Mouse (Mus musculus) layer of hippocampus, adult 9-10 months (tissue): ENCODE measurements at regions not wholly inside any gene's neighbourhood (a gene's known extent, or its start where the extent isn't known, plus 50 kb on each side); places are given as distances from the start of the nearest gene placed in this dataset.

Experiments
- DNase-seq: peaks from one replicate; pipeline ENCODE4 v3.0.0; 2022; ENCODE audit warnings: low spot score

DNA sequence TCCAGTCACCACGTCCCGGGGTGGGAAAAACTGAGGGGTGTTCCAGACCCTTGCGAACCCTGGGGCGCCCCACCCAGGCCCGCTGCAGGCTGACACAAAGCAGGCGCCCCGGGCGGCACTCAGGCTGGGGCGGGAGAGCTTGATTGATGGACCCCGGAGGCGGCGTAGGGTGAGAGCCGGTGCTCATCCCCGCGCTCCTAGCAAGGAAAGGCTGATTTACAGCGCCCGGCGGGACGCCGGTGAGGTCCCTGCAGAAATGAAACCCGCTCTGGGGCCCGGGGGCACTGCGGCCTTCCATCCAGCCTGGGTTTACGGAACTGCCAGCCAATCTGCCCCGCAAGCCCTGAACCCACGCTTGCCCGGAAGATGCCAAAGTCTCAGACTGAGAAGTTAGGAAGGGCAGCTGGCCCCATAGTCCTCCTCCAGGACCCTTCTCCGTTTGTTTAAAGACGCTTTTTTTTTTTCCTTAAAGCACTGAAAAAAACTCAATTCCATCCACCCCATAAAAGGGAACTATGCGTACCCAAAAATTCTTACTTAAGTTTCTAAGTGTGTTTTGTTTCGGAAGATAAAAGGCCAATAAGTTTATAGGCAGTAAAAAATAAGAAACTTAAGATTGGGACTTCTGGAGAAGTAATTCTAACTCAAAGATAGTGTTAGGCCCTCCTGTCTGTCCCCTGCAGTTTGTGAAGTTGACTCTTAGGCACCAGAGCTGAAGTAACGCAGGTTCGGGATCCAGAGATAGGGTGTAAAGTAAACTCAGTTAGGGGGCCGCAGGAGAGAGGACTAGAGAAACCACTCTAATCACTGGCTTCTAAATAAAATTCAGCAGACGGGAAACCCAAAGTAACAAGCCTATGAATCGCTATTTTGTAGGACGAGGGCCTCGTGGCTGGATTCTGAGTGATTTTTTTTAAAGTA is 263.4 kb upstream of the Nfe2l3 start:
- no peak for DNase-seq

DNA sequence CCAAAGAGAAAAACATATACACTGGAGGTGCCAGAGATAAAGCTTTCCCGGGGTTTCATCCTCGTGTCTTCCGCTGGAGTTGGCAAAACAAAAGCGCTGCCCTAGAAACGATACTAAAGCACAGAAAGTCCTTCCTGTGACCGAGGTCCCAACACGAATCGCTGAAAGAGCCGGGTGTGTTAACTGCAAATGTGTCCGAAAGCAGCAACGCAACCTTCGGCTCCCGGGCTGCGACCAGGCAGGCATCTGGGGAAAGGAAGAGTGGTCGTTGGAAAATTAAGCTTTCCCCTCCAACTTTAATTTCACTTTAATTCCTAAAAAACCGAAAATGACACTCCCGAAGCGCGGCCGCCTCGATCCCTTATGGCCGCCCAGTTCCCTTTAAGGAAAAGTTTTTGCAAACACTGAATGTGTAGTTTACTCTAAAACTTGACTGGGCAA is 262.5 kb upstream of the Nfe2l3 start:
- DNase-seq = no peak

DNA sequence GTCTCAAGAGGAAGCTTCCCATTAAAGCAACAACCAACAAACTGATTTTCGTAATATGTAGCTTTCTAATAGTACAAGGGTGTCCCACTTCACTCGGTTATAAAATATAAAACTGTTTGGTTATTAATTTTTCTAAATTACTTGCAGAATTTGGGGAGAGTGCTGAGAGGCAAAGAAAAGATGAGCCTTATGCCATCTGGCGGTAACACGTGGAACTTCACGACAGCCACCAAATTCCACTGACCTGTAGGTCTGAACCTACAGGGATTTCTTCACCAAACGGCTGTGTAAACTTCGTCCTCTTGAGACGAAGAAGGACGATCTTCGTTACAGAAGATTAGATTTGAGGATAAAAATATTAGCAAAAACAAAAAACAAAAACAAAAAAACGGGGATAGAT is 262.1 kb upstream of the Nfe2l3 start:
- DNase-seq = no peak

DNA sequence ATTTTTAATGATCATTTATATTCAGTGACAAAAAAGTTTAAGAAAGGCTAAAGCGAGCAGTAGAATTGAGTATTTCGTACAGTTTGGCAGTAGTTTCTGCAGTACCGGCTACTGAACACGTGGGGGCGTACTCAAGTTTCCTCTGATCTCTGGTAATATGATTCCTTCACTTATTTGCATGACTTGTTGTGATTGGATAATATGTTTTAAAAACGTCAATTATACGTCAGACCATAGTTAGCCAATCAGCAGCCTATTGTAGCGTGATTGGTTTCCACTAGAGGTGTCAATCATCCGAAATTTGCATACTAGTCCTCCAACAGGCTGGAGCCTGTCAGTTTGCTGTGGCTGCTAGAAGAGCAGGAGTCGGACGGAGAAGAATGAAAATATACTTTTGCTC is 261.6 kb upstream of the Nfe2l3 start:
- no peak for DNase-seq

DNA sequence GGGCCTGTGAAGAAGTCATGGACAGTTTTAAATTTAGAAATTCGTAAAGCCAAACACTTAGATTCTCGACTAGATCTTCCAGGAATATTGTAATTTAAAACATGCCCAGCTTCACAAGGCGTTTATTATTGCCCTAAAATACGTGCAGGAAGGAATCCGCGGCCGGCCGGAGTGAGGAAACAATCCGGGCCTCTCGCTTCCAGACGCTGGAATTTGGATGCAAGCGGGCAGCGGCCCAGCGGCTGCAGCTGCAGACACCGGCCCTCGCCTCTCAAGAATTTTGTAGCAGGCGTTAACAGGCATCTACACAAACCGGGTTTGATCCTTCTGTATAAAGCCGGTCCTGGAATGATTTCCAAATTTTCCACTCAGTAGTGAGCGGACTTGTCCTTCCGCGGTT is 260.7 kb upstream of the Nfe2l3 start:
- no peak for DNase-seq

DNA sequence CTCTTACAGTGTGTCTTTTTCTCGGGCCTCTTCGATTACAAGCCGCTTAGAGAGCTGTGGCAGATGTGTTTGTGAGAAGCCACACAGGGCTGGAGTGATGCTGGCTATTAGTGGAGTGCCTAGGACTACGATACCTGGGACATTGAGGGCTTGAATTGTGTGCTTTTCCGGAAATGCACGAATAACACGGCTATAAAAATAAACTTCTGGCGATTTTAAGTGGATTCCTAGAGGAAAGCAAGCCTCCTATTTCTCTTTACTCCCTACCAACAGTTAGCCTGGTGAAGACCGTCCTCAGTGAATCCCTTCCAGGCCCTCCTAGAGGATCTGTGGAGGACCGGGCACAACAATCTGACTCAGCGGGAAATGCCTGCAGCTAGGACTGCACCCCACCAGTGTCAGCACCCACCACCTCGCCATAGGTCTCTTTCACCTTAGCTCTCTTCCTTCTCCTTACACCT is 260.1 kb upstream of the Nfe2l3 start:
- no peak for DNase-seq

DNA sequence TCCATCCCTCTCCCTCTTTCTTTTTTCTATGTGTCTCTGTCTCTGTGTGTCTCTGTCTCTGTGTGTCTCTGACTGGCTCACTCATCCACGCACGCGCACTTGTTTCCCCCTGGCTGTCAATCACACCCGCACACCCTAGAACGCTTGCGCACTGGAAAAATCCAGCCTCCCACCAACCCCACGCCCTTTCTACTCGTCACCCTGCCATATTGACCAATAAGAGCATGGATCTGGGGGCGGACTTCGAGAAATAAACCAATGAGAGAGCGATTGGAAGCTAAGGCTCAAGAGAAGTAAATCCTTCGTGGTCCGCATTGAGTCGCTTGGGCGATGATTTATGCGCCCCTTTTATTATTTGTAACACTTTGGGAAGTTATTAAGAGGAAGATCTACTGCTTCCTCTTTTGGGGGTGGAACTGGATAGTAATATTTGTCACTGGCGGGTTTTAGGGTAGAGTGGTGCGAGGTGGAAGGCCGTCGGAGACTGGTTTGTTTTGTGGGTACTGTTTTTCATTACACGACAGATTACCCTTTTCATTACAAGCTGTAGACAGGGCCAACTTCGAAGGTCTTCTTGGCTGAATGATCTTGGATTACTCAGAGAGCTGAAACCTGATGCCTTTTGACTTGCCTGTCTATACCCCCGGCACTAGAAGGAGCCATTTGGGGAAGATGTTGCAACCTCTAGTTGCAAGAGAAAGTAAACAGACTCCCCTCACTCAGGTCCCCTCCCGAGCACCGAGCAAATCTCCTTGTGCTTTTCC is 259.4 kb upstream of the Nfe2l3 start:
- DNase-seq = no peak

DNA sequence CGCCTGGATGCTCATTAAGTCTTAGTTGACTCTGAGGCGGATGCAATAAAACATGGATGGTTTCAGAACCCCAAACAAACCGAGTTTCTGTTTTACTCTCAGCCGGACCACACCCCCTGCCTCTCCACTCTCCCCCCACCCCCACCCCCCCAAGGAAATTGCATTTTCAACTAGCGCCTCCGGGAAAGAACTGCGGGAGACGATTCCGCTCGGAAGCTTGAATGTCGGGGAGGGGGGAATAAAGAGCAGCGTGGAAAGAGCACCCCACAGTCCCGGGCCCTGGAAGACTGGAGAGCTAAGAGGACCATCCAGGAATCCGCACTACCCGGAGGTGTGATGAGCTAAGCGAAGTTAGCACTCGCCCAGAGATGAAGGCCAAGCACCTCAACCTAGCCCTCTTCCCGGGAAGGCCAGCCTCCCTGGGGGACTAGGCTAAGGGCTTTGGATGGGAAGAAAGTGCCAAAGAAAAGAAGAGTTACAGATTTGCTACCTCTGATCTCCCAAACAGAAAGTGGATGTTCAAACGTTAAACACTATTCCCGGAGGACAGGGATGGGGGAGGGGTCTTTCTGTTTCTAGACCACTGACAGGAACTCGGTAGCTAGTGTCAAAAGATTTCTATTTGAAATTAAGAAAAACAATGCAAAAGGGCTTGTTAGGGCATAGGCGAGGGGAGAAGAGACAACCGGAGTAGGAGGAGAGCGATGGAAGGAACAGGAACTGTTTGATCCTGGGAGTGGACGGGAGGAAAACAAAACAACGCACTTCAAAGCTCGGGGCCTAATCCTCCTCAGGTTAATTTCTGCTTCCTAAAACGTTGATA is 258.6 kb upstream of the Nfe2l3 start:
- DNase-seq = no peak

DNA sequence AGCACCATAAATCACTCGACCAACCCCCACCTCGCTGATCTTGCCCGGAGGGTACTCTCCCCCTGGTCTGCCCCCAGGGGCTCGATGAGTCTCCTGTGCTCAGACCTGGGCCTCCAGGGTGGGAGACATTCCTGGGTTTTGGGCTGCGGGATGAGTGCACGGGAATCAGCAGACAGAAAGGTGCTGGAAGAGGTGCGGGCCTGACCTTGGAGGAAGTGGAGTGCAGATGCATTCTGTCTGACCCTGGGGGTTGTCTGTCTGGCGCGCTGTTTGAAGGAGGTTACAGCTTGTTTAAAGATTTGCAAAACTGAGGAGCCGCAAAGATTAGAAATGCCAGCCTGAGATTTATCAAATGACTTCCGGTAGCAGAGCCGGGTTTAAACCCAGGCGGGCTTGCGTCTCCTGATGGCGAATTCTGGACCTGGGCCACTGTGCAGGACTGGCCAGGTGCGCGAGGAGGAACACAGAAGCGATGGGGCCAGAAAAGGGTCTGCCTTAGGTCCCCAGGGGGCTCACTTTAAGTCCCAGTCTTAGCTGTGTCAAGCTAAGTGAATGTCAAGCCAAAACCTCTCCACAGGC is 257.9 kb upstream of the Nfe2l3 start:
- DNase-seq = no peak

DNA sequence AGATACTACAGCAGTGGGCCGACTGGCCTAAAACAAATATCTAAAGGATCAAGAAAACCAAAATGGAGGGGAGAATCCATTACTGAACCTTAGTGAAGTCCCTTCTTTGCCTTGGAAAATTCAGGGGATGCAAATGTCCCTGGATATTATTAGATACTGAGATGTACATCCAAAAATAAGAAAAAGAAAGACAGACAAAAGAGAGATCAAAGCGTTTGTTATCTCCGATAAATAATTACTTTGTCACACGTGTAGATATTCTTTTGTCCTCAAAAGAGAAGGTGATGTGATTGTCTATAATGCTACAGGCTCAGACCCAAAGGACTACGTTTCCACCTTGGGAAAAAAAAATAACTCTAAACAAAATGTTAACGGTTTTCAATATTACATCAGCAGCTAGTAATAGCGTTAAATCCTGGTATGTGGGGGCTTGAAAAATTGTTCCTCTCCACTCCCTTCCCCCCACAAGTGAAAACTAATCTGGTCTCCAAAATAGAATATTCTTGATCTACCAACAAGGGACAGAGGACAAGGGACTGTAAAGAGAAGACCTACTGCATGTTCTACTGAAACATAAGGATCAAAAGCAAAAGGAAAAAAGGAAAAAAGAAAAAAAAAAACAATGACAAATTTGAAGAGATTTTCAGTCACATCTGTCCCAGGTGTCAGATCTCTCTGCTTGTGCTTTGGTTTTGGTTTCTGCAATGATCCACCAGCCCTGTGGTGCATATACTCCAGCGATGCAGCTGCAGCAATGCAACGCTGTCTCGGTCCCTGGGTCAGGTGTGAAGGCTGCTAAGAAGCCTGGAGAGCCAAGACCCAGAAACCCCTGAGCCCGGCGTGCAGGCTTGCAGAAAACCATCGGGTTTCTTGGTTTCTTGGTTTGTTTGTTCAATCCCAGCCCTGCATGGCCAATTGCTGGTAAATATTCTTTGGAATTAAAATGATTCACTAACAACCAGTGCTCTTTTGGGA is 256.6 kb upstream of the Nfe2l3 start:
- no peak for DNase-seq

DNA sequence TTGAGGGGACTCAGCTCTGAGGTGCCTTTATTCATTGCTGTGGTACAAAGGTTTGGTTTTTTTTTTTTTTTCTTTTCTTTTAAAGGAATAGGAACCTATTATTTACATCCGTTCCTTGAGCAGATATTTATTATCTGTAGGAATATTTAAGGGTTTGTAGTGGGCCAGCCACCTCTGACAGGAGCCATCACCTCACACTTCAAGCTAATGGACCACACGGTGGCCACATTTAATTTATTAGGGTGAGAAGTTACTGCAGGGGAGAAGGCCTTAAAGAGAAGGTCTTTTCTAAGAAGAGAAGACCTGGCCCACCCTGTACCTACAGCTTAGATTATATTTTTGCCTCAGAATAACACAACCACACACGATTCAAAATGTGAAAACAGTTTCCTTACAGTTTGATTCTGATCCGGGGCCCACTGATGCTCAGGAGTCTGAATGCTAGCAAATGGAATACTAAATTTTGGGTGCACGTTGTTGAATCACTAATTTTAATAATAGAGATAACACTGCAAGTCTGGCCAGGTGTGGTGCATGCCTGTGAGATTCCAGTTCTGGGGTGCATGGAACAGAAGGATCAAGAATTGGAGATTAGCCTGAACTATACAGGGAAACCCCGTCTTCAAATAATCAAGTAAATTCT is 255.6 kb upstream of the Nfe2l3 start:
- no peak for DNase-seq

DNA sequence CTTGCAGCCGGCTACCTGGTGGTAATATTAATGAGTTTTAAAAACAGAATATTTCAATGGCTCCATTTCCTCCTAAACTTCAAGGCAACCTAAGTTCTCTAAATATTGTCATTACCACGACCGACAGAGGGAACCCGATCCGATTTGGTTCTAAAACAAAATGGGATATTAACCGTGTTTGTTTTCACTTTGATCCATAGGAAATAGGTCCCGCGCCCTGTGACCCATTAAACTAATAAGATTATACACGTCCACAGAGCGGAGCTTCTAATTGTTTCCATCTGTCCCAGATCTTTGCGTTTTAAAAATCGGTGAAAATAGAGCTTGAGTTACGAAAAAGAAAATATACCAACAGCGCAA is 254.8 kb upstream of the Nfe2l3 start:
- no peak for DNase-seq

DNA sequence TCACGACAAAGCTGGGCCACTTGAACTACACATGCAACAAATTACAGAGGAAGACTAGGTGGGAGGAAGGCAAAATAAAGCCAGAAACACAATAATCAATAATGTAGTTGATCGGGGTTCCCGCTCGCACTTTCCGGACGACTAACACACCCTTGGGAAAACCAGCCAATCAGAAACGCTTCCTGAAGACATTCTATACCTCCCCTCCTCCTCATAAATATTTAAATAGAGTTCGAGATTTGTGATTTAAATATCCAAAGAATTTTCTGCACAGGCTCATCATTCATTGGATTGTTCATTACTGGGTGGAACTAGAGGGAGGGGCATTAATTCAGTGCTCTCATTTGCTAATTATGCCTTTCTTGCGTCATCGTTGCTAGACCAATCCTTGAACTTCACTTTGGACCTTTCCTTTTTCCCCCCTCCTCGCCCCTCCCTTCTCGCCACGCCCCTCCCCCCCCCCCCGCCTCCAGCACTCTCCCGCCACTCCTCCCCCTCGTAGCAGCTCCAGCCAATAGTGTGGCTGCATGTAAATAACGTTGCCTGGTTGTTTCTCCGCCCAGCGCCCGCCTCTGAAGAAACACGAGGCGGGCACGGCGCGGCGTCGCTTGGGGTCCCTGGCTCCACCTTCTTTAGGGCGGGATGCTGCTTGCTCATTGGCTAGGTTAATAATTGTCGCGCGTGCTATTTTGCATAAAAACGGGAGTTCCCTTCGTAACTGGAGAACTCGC is 254.2 kb upstream of the Nfe2l3 start:
- no peak for DNase-seq

DNA sequence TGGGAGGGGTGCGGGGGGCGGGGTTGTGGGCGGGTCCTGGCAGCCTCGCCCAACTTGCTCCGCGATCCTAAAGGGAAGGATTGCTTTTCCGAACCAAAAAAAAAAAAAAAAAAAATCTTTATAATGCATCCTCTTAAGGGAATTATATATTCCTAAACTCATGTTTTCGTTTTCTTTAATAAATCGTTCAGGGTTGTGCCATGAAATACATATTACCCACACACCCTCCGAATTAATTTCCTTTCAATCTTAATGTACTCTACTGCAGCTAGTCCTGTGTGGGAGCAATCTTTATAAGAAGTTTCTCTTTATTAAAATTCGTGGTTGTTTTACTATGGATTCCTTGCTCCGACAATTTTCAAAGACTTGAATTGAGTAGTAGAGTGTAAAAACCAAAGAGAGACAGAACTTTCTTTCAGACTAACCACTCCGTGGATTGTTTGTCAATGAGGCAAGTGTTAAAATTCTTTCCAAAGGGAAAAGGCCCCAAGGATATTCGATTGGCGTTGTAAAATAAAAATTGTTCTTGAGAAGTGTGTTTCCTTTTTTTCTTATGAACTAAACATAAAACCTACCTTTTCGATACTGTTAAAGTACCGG is 253.6 kb upstream of the Nfe2l3 start:
- no peak for DNase-seq

DNA sequence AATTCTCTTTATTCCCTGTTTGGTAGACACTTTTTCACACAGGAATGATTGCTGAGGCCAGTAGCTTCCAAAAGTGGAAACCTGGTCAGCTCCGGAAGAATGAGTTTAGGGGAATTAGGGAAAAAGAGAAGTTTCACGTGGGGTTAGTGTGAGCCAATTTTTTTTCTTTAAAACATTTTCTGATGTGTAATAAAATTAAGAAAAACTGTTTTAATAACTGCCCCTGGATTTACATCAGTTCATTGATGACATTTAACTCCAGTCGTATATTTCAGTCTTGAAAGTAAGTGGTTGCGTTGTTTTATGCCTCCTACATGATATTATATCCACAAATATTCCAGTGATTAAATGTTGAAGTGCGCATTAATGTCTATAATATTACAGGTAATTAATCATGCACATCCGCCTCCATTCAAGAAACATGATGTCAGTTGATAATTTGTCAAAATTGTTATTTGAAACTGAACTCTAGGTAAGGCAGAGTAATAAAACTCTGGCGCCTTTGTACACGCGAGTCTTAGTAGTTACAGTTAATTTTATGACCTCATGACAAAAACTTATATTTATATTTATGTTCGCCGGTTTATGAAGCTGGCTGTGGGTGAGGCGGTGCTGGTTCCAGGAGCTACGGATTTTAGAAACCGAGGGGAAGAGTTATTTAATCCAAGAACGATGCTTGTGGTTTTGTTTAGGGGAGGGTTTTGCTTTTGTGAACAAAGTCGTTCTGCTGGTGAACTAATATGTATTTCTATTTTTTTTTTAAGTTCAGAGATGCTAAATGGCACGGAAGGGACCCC is 252.5 kb upstream of the Nfe2l3 start:
- DNase-seq = no peak

DNA sequence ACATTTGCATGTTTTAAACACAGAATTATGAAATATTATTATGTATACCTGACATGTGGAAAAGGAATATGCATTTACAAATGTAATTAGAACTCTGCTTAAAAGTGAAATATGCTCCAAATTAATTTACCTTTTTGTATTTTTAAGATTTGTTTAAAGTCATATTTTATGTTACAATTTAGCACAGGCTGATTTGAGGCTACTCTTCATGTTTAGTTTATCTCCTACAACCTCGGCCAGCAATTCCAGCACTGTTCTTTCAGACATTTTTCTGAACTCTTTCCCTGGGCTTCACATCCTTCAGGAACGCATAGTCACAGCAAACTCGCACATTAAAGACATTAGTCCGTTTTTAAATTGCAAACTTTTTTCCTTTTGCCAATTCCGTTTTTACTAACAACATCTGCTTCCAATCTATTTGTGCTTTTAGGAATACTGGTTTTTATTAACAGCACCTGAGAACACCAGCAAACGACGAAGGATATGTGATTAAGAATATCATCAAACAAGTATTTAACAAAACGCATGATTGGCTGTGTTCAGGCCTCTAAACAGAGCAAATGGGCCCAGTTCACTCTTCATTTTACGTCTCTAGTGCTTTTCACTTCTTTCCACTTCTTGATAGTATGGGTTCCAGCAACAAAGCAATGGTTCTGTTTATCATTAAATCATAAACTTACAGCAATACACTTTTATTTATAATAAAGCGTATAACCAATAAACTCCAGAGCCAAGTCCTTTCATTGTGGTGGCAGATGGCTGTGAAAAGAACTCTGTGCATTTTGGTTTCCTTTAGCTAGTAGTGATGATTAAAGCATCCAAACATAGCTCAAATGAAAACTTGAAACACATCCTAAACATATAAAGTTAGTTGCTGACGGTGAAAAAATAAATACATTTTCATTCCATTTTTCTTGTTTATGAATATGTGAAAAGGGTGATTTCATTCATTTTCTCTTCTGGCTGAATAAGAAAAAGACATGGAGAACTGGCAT is 251.3 kb upstream of the Nfe2l3 start:
- DNase-seq = no peak

DNA sequence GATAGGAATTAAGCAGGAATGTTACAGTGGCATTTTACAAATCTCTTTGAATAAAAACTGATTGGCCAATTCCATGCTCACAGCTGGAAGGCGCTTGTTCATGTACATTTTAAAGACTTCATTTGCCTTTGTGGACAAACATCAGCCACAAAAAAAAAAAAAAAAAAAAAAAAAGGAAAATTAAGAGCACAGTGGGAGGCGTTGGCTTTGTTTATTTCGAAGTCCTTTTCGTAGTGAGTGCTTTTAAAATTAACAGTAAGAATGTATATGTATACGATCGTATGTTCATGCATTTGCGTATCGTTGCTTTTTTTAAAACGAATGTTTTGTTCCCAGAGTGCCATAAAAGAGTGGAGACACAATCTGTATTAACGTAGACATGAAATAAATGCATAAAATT is 250.6 kb upstream of the Nfe2l3 start:
- no peak for DNase-seq
